Mouse (Mus musculus) midbrain, embryonic 16.5 days (tissue): ENCODE data around the gene Zfp277. TPM values are rescaled to one million over a fixed set of nuclear protein-coding genes. Genes with fewer than 3 reads are reported as not detected.

Experiments used
- ATAC-seq: fragments of 200-750 bp; cut with Nextera tagmentation; 2 replicates; pipeline ENCODE4 v1.8.0; 2017; ENCODE audit warnings: moderate TSS enrichment
- H3K27ac ChIP-seq: fragments of 300-500 bp; sonication (generic); 2 replicates; pipeline ENCODE4 v1.5.1; 2014; ENCODE audit warnings: mild to moderate bottlenecking, low read length, mixed read lengths
- H3K27me3 ChIP-seq: fragments of 300-500 bp; sonication (generic); 2 replicates; pipeline ENCODE4 v1.6.1; 2014; ENCODE audit warnings: low read depth, low read length, mixed read lengths; ENCODE audit not compliant: control insufficient read depth, insufficient read depth
- H3K36me3 ChIP-seq: fragments of 300-500 bp; sonication (generic); 2 replicates; pipeline ENCODE4 v1.6.1; 2014; ENCODE audit warnings: mild to moderate bottlenecking, low read length, moderate library complexity, mixed read lengths; ENCODE audit not compliant: control insufficient read depth, insufficient read depth
- H3K4me1 ChIP-seq: fragments of 300-500 bp; sonication (generic); 2 replicates; pipeline ENCODE4 v1.6.1; 2014; ENCODE audit warnings: mild to moderate bottlenecking, low read length, mixed read lengths; ENCODE audit not compliant: control insufficient read depth, insufficient read depth
- H3K4me2 ChIP-seq: fragments of 300-500 bp; sonication (generic); 2 replicates; pipeline ENCODE4 v1.6.1; 2014; ENCODE audit warnings: mild to moderate bottlenecking, low read length, mixed read lengths
- H3K4me3 ChIP-seq: fragments of 300-500 bp; sonication (generic); 2 replicates; pipeline ENCODE4 v1.5.1; 2014; ENCODE audit warnings: low read depth, mild to moderate bottlenecking, low read length, moderate library complexity, mixed read lengths
- H3K9ac ChIP-seq: fragments of 300-500 bp; sonication (generic); 2 replicates; pipeline ENCODE4 v1.6.1; 2014; ENCODE audit warnings: low read depth, low read length, mixed read lengths
- H3K9me3 ChIP-seq: fragments of 300-500 bp; sonication (generic); replicated peaks from 2 replicates; pipeline ENCODE4 v1.6.1; 2014; ENCODE audit warnings: mild to moderate bottlenecking, low read length, mixed read lengths; ENCODE audit not compliant: control insufficient read depth, poor library complexity, severe bottlenecking
- WGBS: fragments of 180-500 bp; shearing (Covaris S2); extraction: QIAGEN DNeasy Blood & Tissue Kit; methylation state at CpG from one replicate; pipeline ENCODE4 v1.1.7; 2014; 5-methylcytosine and 5-hydroxymethylcytosine counted together
- polyA plus RNA-seq: library from polyadenylated mRNA; unstranded; fragments of >200 nt; fragmentation: Nextera tagmentation; extraction: Ambion mirVana; gene quantifications from 2 replicates; pipeline ENCODE4 v1.2.1, GENCODE M21; 2015

Zfp277 gene
- polyA plus RNA-seq, 1 experiment from 2014 or later, result 30.1 TPM

GRCm38 (mm10) chr12:40446450-40447381, 1.0 kb upstream of the Zfp277 start:
- Histone ChIP-seq H3K36me3 (no peaks in the 10 kb centered on the region), H3K27me3 (no peaks in the 10 kb centered on the region), H3K4me1 (peaks cover 18% of the 10 kb centered on the region), H3K9ac (peak overlapping the region; percentile 90), H3K9me3 (no peaks in the 10 kb centered on the region), H3K27ac (peak overlapping the region; percentile 93), H3K4me3 (peak overlapping the region; percentile 85), H3K4me2 (peak overlapping the region; percentile 76)
- peak; percentile 6; the same call in 1 of the 2 replicates for ATAC-seq
- under 1% methylated on average over 44 of the region's 44 CpGs for WGBS

- under 1% methylated on average over 16 of the region's 16 CpGs for WGBS
- Histone ChIP-seq H3K27ac (peak overlapping the region; percentile 26; the same call in 1 of the 2 replicates), H3K4me2 (peak overlapping the region; percentile 74)
These were observed 496 bp downstream of the Zfp277 start for GRCm38 (mm10) chr12:40445206-40445605.

GRCm38 (mm10) chr12:40438049-40438448, 7.7 kb downstream of the Zfp277 start:
- Histone ChIP-seq H3K4me3 (no peak overlapping the region), H3K27me3 (no peaks in the 10 kb centered on the region), H3K36me3 (no peaks in the 10 kb centered on the region), H3K9ac (no peak overlapping the region), H3K27ac (no peak overlapping the region), H3K9me3 (no peaks in the 10 kb centered on the region), H3K4me1 (peaks cover 2% of the 10 kb centered on the region; the same call in 1 of the 2 replicates), H3K4me2 (no peak overlapping the region)
- 13% methylated on average over 2 of the region's 2 CpGs for WGBS
- no peak for ATAC-seq

More at GRCm38 (mm10) chr12:40445206-40445605, 496 bp downstream of the Zfp277 start:
- peak; percentile 40 for ATAC-seq
- Histone ChIP-seq H3K9me3 (no peaks in the 10 kb centered on the region), H3K36me3 (no peaks in the 10 kb centered on the region), H3K4me3 (peak overlapping the region; percentile 85), H3K27me3 (no peaks in the 10 kb centered on the region), H3K4me1 (peaks cover 15% of the 10 kb centered on the region), H3K9ac (peak overlapping the region; percentile 60)

GRCm38 (mm10) chr12:40434101-40434500, 11.6 kb downstream of the Zfp277 start:
- Histone ChIP-seq H3K9ac (no peak overlapping the region), H3K4me1 (peaks cover 2% of the 10 kb centered on the region; the same call in 1 of the 2 replicates), H3K4me2 (no peak overlapping the region), H3K27ac (no peak overlapping the region), H3K36me3 (no peaks in the 10 kb centered on the region), H3K27me3 (no peaks in the 10 kb centered on the region), H3K4me3 (no peak overlapping the region), H3K9me3 (no peaks in the 10 kb centered on the region)
- no peak for ATAC-seq
- WGBS, result 50% methylated on average over 3 of the region's 3 CpGs

GRCm38 (mm10) chr12:40431075-40431474, 14.6 kb downstream of the Zfp277 start:
- H3K4me1 ChIP-seq, result no peaks in the 10 kb centered on the region; the same call in 1 of the 2 replicates
- no peak overlapping the region for H3K4me2 ChIP-seq
- H3K27me3 ChIP-seq, result no peaks in the 10 kb centered on the region
- WGBS, result 52% methylated on average over 5 of the region's 5 CpGs
- ATAC-seq, result no peak
- H3K4me3 ChIP-seq, result no peak overlapping the region
- H3K9me3 ChIP-seq, result no peaks in the 10 kb centered on the region
- no peak overlapping the region for H3K9ac ChIP-seq
- no peaks in the 10 kb centered on the region for H3K36me3 ChIP-seq
- H3K27ac ChIP-seq, result no peak overlapping the region

GRCm38 (mm10) chr12:40429976-40430375, 15.7 kb downstream of the Zfp277 start:
- H3K36me3 ChIP-seq, result 0 out of 2 replicates have a peak, but pooled peaks cover under 1% of the 10 kb centered on the region
- no peak overlapping the region for H3K27ac ChIP-seq
- H3K4me1 ChIP-seq, result no peaks in the 10 kb centered on the region; the same call in 1 of the 2 replicates
- H3K4me3 ChIP-seq, result no peak overlapping the region
- 73% methylated on average over 3 of the region's 3 CpGs for WGBS
- H3K9me3 ChIP-seq, result 0 out of 2 replicates have a peak, but pooled peaks cover under 1% of the 10 kb centered on the region
- no peak overlapping the region for H3K9ac ChIP-seq
- no peak for ATAC-seq
- H3K27me3 ChIP-seq, result no peaks in the 10 kb centered on the region
- no peak overlapping the region for H3K4me2 ChIP-seq

GRCm38 (mm10) chr12:40427606-40428005, 18.1 kb downstream of the Zfp277 start:
- no peaks in the 10 kb centered on the region for H3K27me3 ChIP-seq
- no peak overlapping the region for H3K27ac ChIP-seq
- ATAC-seq, result no peak
- 78% methylated on average over 10 of the region's 10 CpGs for WGBS
- 0 out of 2 replicates have a peak, but pooled peaks cover 3% of the 10 kb centered on the region for H3K36me3 ChIP-seq
- no peak overlapping the region for H3K9ac ChIP-seq
- H3K4me1 ChIP-seq, result no peaks in the 10 kb centered on the region
- 0 out of 2 replicates have a peak, but pooled peaks cover 4% of the 10 kb centered on the region for H3K9me3 ChIP-seq
- no peak overlapping the region for H3K4me3 ChIP-seq
- no peak overlapping the region for H3K4me2 ChIP-seq

- Histone ChIP-seq H3K4me1 (no peaks in the 10 kb centered on the region), H3K9ac (no peak overlapping the region), H3K4me3 (no peak overlapping the region), H3K27ac (no peak overlapping the region), H3K9me3 (0 out of 2 replicates have a peak, but pooled peaks cover 4% of the 10 kb centered on the region), H3K4me2 (no peak overlapping the region), H3K36me3 (0 out of 2 replicates have a peak, but pooled peaks cover 3% of the 10 kb centered on the region), H3K27me3 (no peaks in the 10 kb centered on the region)
- ATAC-seq, result no peak
- 73% methylated on average over 1 of the region's 1 CpGs for WGBS
These were observed 20.7 kb downstream of the Zfp277 start for GRCm38 (mm10) chr12:40424991-40425390.

- no peak overlapping the region for H3K27ac ChIP-seq
- H3K36me3 ChIP-seq, result no peaks in the 10 kb centered on the region
- ATAC-seq, result no peak
- peaks cover 15% of the 10 kb centered on the region for H3K4me1 ChIP-seq
- no peaks in the 10 kb centered on the region for H3K9me3 ChIP-seq
- WGBS, result 94% methylated on average over 4 of the region's 4 CpGs
- H3K4me2 ChIP-seq, result no peak overlapping the region
- H3K9ac ChIP-seq, result no peak overlapping the region
- no peak overlapping the region for H3K4me3 ChIP-seq
- no peaks in the 10 kb centered on the region for H3K27me3 ChIP-seq
These were observed 28.4 kb downstream of the Zfp277 start for GRCm38 (mm10) chr12:40417257-40417656.
